ENCODE assay signal across 8 mouse cellular contexts in genomic region chrX:94541918-94542355, GRCm38 (mm10). TPM values are rescaled to one million over a fixed set of nuclear protein-coding genes. Genes with fewer than 3 reads are reported as not detected.
DNase-seq lines count a peak whose midpoint lies in the region; ATAC-seq lines count a peak whose summit lies in the region.

TSS of gene Maged1 (minus strand) at chrX:94542143.

- peak; percentile 79 for ATAC-seq in common myeloid progenitor, adult 5-6 weeks (replicated peaks; ENCODE audit: low read depth, poor library complexity, severe bottlenecking)
- peak; percentile 25; the same call in 1 of the 2 replicates for ATAC-seq in megakaryocyte, adult 5-6 weeks (ENCODE audit: poor library complexity, severe bottlenecking)
- no peak for ATAC-seq in erythroid progenitor cell, adult 5-6 weeks (replicated peaks; ENCODE audit: low FRiP score, poor library complexity, severe bottlenecking)

- peak; percentile 95 to 96 for DNase-seq in adrenal gland, adult (ENCODE audit: inconsistent age in 2 of 2, low spot score in 1 of 2)
- peak; percentile 80 for DNase-seq in gastrocnemius, postnatal 10 days
- peak; percentile 77 for DNase-seq in hindlimb bud, embryonic 11.5 days (ENCODE audit: extremely low spot score, low read depth, low spot score)
- DNase-seq in left cerebral cortex, adult 8-10 months (ENCODE audit: low spot score in 2 of 2) = peak; percentile 77 to 95
- peak; percentile 90 for DNase-seq in right cerebral cortex, postnatal 25 days

RNA-seq across cellular contexts. Expression of gene Maged1, which starts in this region (rescaled TPM):
- total RNA-seq in common myeloid progenitor, adult 5-6 weeks (2017) = 8.2 and 9.8 TPM in 2 replicates
- total RNA-seq in gastrocnemius, postnatal 10 days (2021) = 100 to 1,000 TPM; 117 to 146 TPM
- 100 to 1,000 TPM; 460 to 476 (median 472) TPM for total RNA-seq in left cerebral cortex, adult 8-10 months (2022)
- total RNA-seq in megakaryocyte, adult 5-6 weeks (2015) = 0.68 and 1.1 TPM in 2 replicates
- total RNA-seq in megakaryocyte, adult 5-6 weeks (2017) = 1.5 TPM in 2 replicates
- 1.8 and 3.4 TPM in 2 replicates for total RNA-seq in erythroid progenitor cell, adult 5-6 weeks (2015; ENCODE audit: low replicate concordance)
- total RNA-seq in erythroid progenitor cell, adult 5-6 weeks (2017; ENCODE audit: low replicate concordance) = 0.53 and 2.2 TPM in 2 replicates

Comparison
In these comparisons a context has a peak if more than half of its experiments do, and no peak if none do; other contexts are left out.
1. RNA of gene Maged1 (total RNA-seq): 460 to 476 TPM in left cerebral cortex, adult 8-10 months and 117 to 146 TPM in gastrocnemius, postnatal 10 days; 8.2 to 9.8 TPM in common myeloid progenitor, adult 5-6 weeks, 0.53 to 3.4 TPM in erythroid progenitor cell, adult 5-6 weeks and 0.68 to 1.5 TPM in megakaryocyte, adult 5-6 weeks; every median in the first group is over 10 times any median in the second.
2. Peak in every context shown above with its lines, with median percentiles within 50 percentile points of each other: DNase-seq.